Mouse (Mus musculus) liver, embryonic 13.5 days (tissue): ENCODE data around the gene Larp4. TPM values are rescaled to one million over a fixed set of nuclear protein-coding genes. Genes with fewer than 3 reads are reported as not detected.
"Not testable (repeated sequence)": the region's sequence is repeated elsewhere in the genome, so short reads cannot be mapped to it uniquely, and the experiment has no call there.

Experiments
- ATAC-seq: fragments of 200-750 bp; cut with Nextera tagmentation; 2 replicates; pipeline ENCODE4 v1.8.0; 2017; ENCODE audit warnings: low read depth, mild to moderate bottlenecking, moderate number of reproducible peaks, moderate library complexity
- DNase-seq: peaks from one replicate; pipeline ENCODE4 v3.0.0; 2022
- H3K27ac ChIP-seq: fragments of 300-500 bp; sonication (generic); 2 replicates; pipeline ENCODE4 v1.5.1; 2015; ENCODE audit warnings: moderate library complexity, mild to moderate bottlenecking, inconsistent platforms
- H3K27me3 ChIP-seq: fragments of 300-500 bp; sonication (generic); 2 replicates; pipeline ENCODE4 v1.6.1; 2015; ENCODE audit warnings: mild to moderate bottlenecking, inconsistent platforms
- H3K36me3 ChIP-seq: fragments of 300-500 bp; sonication (generic); 2 replicates; pipeline ENCODE4 v1.6.1; 2015; ENCODE audit warnings: mild to moderate bottlenecking, inconsistent platforms
- H3K4me1 ChIP-seq: fragments of 300-500 bp; sonication (generic); replicated peaks from 2 replicates; pipeline ENCODE4 v1.6.1; 2015; ENCODE audit warnings: inconsistent platforms
- H3K4me2 ChIP-seq: fragments of 300-500 bp; sonication (generic); 2 replicates; pipeline ENCODE4 v1.6.1; 2015; ENCODE audit warnings: inconsistent platforms, mild to moderate bottlenecking, moderate library complexity
- H3K4me3 ChIP-seq: fragments of 300-500 bp; sonication (generic); replicated peaks from 2 replicates; pipeline ENCODE4 v1.5.1; 2015; ENCODE audit warnings: mild to moderate bottlenecking, inconsistent platforms
- H3K9ac ChIP-seq: fragments of 300-500 bp; sonication (generic); 2 replicates; pipeline ENCODE4 v1.6.1; 2015; ENCODE audit warnings: mild to moderate bottlenecking, inconsistent platforms
- H3K9me3 ChIP-seq: fragments of 300-500 bp; sonication (generic); replicated peaks from 2 replicates; pipeline ENCODE4 v1.6.1; 2016; ENCODE audit warnings: inconsistent platforms
- WGBS: fragments of 180-500 bp; shearing (Covaris S2); methylation state at CpG from one replicate; pipeline ENCODE4 v1.1.7; 2015; ENCODE audit not compliant: insufficient replicate concordance; 5-methylcytosine and 5-hydroxymethylcytosine counted together
- polyA plus RNA-seq: library from polyadenylated mRNA; unstranded; fragments of >200 nt; fragmentation: Nextera tagmentation; extraction: Ambion mirVana; gene quantifications from 2 replicates; pipeline ENCODE4 v1.2.1, GENCODE M21; 2015

Gene Larp4
- polyA plus RNA-seq, result 20.0 and 26.6 TPM in 2 replicates

DNA sequence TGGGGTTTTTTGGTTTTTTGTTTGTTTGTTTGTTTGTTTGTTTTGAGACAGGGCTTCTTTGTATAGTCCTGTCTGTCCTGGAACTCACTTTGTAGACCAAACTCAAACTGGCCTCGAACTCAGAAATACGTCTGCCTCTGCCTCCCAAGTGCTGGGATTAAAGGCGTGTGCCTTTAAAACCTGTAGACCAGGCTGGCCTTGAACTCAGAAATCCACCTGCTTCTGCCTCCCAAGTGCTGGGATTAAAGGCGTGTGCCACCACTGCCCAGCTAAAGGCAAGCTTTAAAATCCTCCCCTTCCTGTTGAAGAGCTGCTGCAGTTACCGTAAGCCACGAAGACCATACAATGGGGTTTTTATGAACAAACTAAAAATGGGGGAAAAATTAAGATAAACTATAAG lies at the start of gene Larp4:
Gene Larp4, plus strand, starts transcription at position 301 of the 400 bp plus-strand sequence.
- DNase-seq, H3K9me3 ChIP-seq, H3K27me3 ChIP-seq, ATAC-seq, H3K36me3 ChIP-seq, H3K4me3 ChIP-seq, H3K4me2 ChIP-seq: not testable (repeated sequence)
- Histone ChIP-seq H3K9ac (0 out of 2 replicates have a peak within 1 kb of the TSS, but pooled peaks have one; percentile 11), H3K4me1 (peaks cover 34% of the 10 kb centered on the region), H3K27ac (0 out of 2 replicates have a peak within 1 kb of the TSS, but pooled peaks have one; percentile 41)
- 73% methylated on average over 6 of the region's 6 CpGs for WGBS

DNA sequence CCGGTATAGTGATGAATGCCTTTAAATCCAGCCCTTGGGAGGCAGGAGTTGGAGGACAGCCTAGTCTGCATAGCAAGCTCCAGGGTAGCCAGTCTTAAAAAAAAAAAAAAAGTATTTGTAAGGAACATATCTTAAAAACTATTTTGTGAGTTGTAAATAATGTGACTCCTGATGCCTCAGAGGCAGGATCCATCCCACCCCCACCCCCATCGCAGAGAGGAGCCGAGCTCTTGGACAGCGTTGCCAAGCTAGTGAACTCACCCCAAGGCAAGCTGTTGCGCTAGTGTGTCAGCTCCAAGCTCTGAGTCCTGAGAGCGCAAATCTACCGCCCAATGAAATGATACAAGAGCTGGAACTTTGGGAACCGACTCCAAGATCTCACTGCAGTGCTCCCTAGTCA lies 38.6 kb upstream of the Larp4 start:
- Histone ChIP-seq H3K27ac (no peak overlapping the region), H3K4me2 (no peak overlapping the region), H3K4me3 (no peak overlapping the region), H3K9ac (no peak overlapping the region), H3K27me3 (no peaks in the 10 kb centered on the region), H3K9me3 (no peaks in the 10 kb centered on the region), H3K36me3 (no peaks in the 10 kb centered on the region), H3K4me1 (no peaks in the 10 kb centered on the region)
- 69% methylated on average over 8 of the region's 8 CpGs for WGBS
- DNase-seq, result no peak
- ATAC-seq, result no peak

- no peak overlapping the region for H3K4me2 ChIP-seq
- WGBS, result 23% methylated on average over 1 of the region's 1 CpGs
- H3K9me3 ChIP-seq, result no peaks in the 10 kb centered on the region
- H3K9ac ChIP-seq, result no peak overlapping the region
- DNase-seq (no peak), ATAC-seq (no peak)
- H3K27ac ChIP-seq, result no peak overlapping the region
- H3K4me3 ChIP-seq, result no peak overlapping the region
- no peaks in the 10 kb centered on the region for H3K27me3 ChIP-seq
- no peaks in the 10 kb centered on the region for H3K36me3 ChIP-seq
- H3K4me1 ChIP-seq, result no peaks in the 10 kb centered on the region
Measured at GRCm38 (mm10) chr15:99934501-99934900, 35.4 kb upstream of the Larp4 start.

GRCm38 (mm10) chr15:99936659-99937058 lies 33.2 kb upstream of the Larp4 start:
- H3K4me3 ChIP-seq, result no peak overlapping the region
- no peak overlapping the region for H3K27ac ChIP-seq
- H3K9me3 ChIP-seq, result no peaks in the 10 kb centered on the region
- H3K27me3 ChIP-seq, result no peaks in the 10 kb centered on the region
- H3K9ac ChIP-seq, result no peak overlapping the region
- ATAC-seq (no peak), DNase-seq (no peak)
- 60% methylated on average over 3 of the region's 3 CpGs for WGBS
- H3K4me2 ChIP-seq, result no peak overlapping the region
- H3K36me3 ChIP-seq, result no peaks in the 10 kb centered on the region
- H3K4me1 ChIP-seq, result no peaks in the 10 kb centered on the region

DNA sequence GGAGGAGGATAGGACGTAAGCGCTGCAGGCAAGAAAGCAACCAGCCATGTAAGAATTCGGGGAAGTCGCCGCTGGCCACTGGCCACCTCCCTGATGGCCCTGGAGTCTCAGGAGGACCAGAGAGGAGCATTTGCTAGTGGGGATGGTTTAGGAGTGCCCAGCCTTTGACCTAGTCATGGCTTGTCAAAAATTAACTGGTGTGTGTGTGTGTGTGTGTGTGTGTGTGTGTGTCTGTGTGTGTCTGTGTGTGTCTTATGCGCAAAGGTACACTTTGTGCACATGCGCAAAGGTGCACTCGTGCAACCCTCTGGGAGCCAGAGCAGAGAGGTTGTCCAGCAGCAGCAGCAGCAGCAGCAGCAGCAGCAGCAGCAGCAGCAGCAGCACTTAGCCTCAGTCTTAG lies 32.0 kb upstream of the Larp4 start:
- DNase-seq (no peak), ATAC-seq (no peak)
- no peaks in the 10 kb centered on the region for H3K27me3 ChIP-seq
- H3K4me1 ChIP-seq, result no peaks in the 10 kb centered on the region
- no peak overlapping the region for H3K27ac ChIP-seq
- no peak overlapping the region for H3K4me3 ChIP-seq
- no peak overlapping the region for H3K9ac ChIP-seq
- 66% methylated on average over 8 of the region's 8 CpGs for WGBS
- no peak overlapping the region for H3K4me2 ChIP-seq
- H3K36me3 ChIP-seq, result no peaks in the 10 kb centered on the region
- no peaks in the 10 kb centered on the region for H3K9me3 ChIP-seq

DNA sequence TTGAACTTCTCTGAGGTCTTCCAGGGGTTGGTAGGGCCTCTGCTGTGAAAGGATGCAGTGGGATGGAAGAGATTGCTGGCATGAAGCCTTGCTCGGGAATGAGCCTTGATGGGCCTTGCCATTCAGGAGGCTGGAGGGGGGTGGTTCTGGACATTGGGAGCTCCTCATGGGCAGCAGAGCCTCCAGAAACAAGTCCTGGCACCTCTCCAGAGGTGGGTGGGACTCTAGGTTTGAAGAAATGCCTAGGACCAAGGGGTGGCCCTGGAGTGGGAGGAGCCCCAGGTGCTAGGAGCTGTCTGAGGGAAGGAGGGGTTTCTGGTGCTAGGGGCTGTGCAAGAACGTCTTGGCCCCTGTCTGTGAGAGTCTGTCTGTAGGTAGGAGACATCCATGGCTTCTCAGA lies 29.4 kb upstream of the Larp4 start:
- 37% methylated on average over 2 of the region's 2 CpGs for WGBS
- Histone ChIP-seq H3K9me3 (0 out of 2 replicates have a peak, but pooled peaks cover 6% of the 10 kb centered on the region), H3K9ac (no peak overlapping the region), H3K36me3 (no peaks in the 10 kb centered on the region), H3K27ac (no peak overlapping the region), H3K4me3 (no peak overlapping the region), H3K4me1 (no peaks in the 10 kb centered on the region), H3K4me2 (no peak overlapping the region), H3K27me3 (no peaks in the 10 kb centered on the region)
- ATAC-seq (no peak), DNase-seq (no peak)

DNA sequence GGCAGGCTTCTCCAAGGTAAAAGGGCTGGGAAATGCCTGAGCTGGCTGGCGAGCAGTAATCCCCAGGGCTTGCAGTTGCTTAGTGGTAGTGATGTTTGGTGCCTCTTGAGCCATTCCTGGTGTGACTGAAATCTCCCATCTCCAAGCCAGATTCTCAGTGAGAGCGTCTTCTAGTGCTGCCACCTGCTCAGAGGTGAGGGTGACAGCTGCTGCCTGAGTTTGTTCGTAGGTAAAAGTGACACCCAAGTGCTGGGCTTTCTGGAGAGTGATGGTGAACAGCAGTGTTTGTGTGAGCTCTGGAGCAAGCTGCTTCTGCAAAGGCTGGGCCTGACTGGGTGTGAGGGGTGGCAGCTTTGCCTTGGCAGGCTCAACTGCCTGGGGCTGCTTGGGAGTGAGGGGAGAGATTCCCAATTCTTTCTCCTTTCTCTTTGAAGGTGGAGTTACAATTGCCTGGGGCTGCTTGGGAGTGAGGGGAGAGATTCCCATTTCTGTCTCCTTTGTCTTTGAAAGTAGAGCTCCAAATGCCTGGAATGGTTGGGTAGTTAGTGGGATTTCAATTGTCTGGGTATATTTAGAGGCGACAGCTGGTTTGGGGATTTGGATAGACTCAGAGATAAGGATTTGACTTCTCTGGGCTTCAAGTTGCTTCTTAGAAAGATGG lies 28.8 kb upstream of the Larp4 start:
- Histone ChIP-seq H3K4me3 (no peak overlapping the region), H3K27me3 (no peaks in the 10 kb centered on the region), H3K9me3 (0 out of 2 replicates have a peak, but pooled peaks cover 6% of the 10 kb centered on the region), H3K4me1 (no peaks in the 10 kb centered on the region), H3K4me2 (no peak overlapping the region), H3K9ac (no peak overlapping the region), H3K27ac (no peak overlapping the region), H3K36me3 (no peaks in the 10 kb centered on the region)
- 59% methylated on average over 4 of the region's 4 CpGs for WGBS
- DNase-seq (no peak), ATAC-seq (no peak)

DNA sequence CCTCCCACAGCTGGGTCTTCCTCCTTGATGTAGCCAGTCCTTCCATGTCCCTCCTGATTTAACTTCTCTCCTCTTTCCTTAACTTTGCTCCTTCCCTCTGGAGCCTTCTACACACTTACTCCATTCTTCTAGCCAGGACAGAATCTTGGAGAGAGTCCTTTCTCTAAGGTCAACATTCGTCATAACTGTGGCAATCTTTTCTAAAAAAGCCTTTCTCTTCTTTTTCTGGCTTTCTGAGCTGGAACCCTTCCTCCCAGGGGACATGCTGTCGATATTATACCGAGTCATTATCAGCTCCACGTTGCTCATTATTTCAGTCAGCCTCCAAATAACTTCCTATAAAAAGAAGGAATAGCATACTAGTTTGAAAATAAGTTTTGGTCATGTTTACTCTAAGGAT lies 14.5 kb upstream of the Larp4 start:
- H3K4me2 ChIP-seq, result no peak overlapping the region
- no peaks in the 10 kb centered on the region for H3K27me3 ChIP-seq
- DNase-seq, result no peak
- no peak for ATAC-seq
- no peak overlapping the region for H3K4me3 ChIP-seq
- H3K4me1 ChIP-seq, result no peaks in the 10 kb centered on the region
- no peak overlapping the region for H3K9ac ChIP-seq
- 55% methylated on average over 4 of the region's 4 CpGs for WGBS
- H3K9me3 ChIP-seq, result no peaks in the 10 kb centered on the region
- H3K27ac ChIP-seq, result no peak overlapping the region
- H3K36me3 ChIP-seq, result no peaks in the 10 kb centered on the region

DNA sequence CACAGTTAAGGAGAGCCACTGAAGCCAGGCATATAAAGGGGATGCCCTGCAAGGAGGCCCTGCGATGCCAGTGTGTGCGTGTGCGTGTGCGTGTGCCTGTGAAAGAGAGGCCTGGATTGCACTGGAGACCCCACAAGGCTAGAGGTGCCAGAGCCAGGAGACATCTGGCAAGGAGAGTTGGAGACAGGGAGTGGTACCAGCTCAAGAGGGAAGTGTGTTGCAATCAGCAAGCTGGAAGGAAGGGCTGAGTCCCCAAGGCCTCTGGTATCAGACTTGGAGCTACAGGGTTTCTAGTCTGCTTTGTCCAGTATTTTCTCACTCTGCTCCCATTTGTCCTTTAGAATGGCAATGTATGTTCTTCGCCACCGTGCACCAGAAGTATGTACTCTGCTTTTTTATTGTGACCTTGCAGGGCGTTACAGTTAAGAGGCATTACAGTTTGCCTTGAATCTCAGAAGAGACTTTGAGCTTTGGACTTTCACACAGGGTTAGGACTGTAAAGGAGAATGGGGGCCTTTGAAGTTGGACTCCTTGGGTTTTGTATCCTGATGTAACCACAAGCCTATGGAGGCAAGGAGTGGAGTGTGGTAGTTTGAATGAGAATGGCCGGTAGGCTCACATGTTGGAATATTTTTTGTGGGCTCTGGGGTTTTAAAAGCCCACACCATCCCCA lies 4.6 kb upstream of the Larp4 start:
- WGBS, result 79% methylated on average over 8 of the region's 8 CpGs
- H3K4me2 ChIP-seq, result no peak overlapping the region
- H3K9me3 ChIP-seq, result no peaks in the 10 kb centered on the region
- H3K4me1 ChIP-seq, result peaks cover 9% of the 10 kb centered on the region
- H3K27ac ChIP-seq, result no peak overlapping the region
- DNase-seq, result no peak
- H3K4me3 ChIP-seq, result no peak overlapping the region
- no peaks in the 10 kb centered on the region for H3K27me3 ChIP-seq
- ATAC-seq, result no peak
- no peak overlapping the region for H3K9ac ChIP-seq
- H3K36me3 ChIP-seq, result no peaks in the 10 kb centered on the region

DNA sequence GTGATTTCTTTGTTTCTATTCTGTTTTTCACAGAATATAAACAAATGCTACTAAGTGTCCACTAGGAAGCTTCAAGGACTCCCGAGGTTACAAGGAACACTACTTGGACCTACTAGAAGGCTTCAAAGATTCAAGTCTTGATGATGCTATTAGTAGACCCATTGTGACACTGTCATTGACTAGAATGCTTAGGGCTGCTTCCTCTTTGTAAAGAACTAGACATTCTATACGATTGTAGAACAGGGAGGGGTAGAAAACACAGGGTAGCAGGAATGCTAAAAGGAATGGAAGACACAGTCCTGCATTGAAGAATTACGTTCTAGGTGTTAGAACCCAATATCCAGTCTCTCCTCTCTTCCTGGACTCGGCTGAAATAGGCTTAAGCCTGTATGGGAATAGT lies 2.9 kb upstream of the Larp4 start, which contains the start of gene Fam186a:
Gene Fam186a, minus strand, starts transcription at position 101 of the 400 bp plus-strand sequence.
- Histone ChIP-seq H3K9ac (no peak within 1 kb of the TSS), H3K9me3 (no peaks in the 10 kb centered on the region), H3K27me3 (no peaks in the 10 kb centered on the region), H3K36me3 (no peaks in the 10 kb centered on the region), H3K4me1 (peaks cover 23% of the 10 kb centered on the region), H3K4me2 (no peak within 1 kb of the TSS), H3K27ac (no peak within 1 kb of the TSS), H3K4me3 (no peak within 1 kb of the TSS)
- WGBS, result 52% methylated on average over 4 of the region's 4 CpGs
- no peak for ATAC-seq
- DNase-seq, result no peak

GRCm38 (mm10) chr15:99970606-99971005 lies 741 bp downstream of the Larp4 start:
- Histone ChIP-seq H3K27ac (0 out of 2 replicates have a peak overlapping the region, but pooled peaks have one; percentile 41), H3K36me3 (no peaks in the 10 kb centered on the region), H3K4me3 (no peak overlapping the region), H3K27me3 (no peaks in the 10 kb centered on the region), H3K4me2 (no peak overlapping the region), H3K9me3 (no peaks in the 10 kb centered on the region), H3K9ac (0 out of 2 replicates have a peak overlapping the region, but pooled peaks have one; percentile 11), H3K4me1 (peaks cover 40% of the 10 kb centered on the region)
- DNase-seq (no peak), ATAC-seq (no peak)
- 69% methylated on average over 1 of the region's 1 CpGs for WGBS
